8 mouse cellular contexts compared by ENCODE assay signal in the genomic region with DNA sequence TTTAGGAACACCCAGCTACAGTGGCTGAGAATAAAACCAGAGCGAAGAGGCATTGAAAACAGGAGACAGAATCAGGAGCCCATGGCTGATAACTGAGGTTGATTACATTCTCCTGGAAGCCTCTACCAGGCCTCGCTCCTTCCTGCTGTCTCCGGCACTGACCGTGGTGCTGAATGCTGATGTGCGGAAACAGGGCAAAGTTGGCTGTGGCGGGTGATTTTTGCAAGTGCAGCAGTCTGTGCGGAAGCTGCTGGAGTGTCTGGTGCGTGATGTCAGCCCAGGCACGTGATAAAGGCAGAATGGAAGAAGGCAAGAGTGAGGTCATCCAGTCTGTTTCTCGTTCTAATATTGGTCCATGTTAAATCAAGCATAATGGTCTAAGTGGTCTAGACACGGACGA.
DNase-seq lines count a peak whose midpoint lies in the region; TF ChIP-seq lines count a peak whose summit lies in the region.

No protein-coding gene starts in this region.

- H3K36me3 ChIP-seq in ES-E14 (ENCODE audit: control insufficient read depth, insufficient read depth, low read length, poor library complexity, severe bottlenecking) = no peaks in the 10 kb centered on the region
- no peaks in the 10 kb centered on the region for H3K36me3 ChIP-seq in midbrain, embryonic 10.5 days

- in situ Hi-C loops in ES-E14 (cut with MboI; ENCODE audit: low sequenced_read_pairs in 2 of 2, unreplicated experiment in 2 of 2) = no loop called here

- WGBS in midbrain, embryonic 10.5 days = 28% methylated on average over 12 of the region's 12 CpGs

- H3K4me1 ChIP-seq in ES-E14 (ENCODE audit: control insufficient read depth in 2 of 2, insufficient read depth in 2 of 2, low read length in 2 of 2, poor library complexity in 1 of 2) = peaks cover 2% of the 10 kb centered on the region in 2 experiments; a peak in 1 of 4 replicates
- no peaks in the 10 kb centered on the region for H3K4me1 ChIP-seq in midbrain, embryonic 10.5 days

- no peak overlapping the region for H3K9ac ChIP-seq in ES-E14 (ENCODE audit: insufficient read depth, low read depth, low read length, poor library complexity, severe bottlenecking)

- H3K4me3 ChIP-seq in ES-E14 (ENCODE audit: insufficient read depth in 1 of 2, low read depth in 1 of 2, low read length in 2 of 2, poor library complexity in 1 of 2, severe bottlenecking in 1 of 2) = no peak overlapping the region
- no peak overlapping the region for H3K4me3 ChIP-seq in midbrain, embryonic 10.5 days

- intact Hi-C loops in gastrocnemius, postnatal 14 days (cut with DNase I; ENCODE audit: low total_unique reads) = no loop called here

- H3K9me3 ChIP-seq in ES-E14 (ENCODE audit: control insufficient read depth, insufficient read depth, low read depth, low read length) = no peaks in the 10 kb centered on the region
- H3K9me3 ChIP-seq in midbrain, embryonic 10.5 days (replicated peaks) = no peaks in the 10 kb centered on the region

- no peak overlapping the region for H3K27ac ChIP-seq in ES-E14 (ENCODE audit: insufficient read depth, low read depth, low read length, poor library complexity, severe bottlenecking)
- H3K27ac ChIP-seq in midbrain, embryonic 10.5 days (replicated peaks) = no peak overlapping the region

- DNase-seq in gastrocnemius, postnatal 14 days = peak; percentile 36
- DNase-seq in gastrocnemius, adult 18-20 months (ENCODE audit: low spot score) = no peak
- peak; percentile 49 for DNase-seq in ES-E14 (ENCODE audit: low read depth, low spot score)
- peak; percentile 79 for DNase-seq in embryo, embryonic 10.5 days (ENCODE audit: low spot score)
- peak; percentile 28 for DNase-seq in hindlimb bud, embryonic 11.5 days (ENCODE audit: extremely low spot score, low read depth, low spot score)
- peak; percentile 55 for DNase-seq in midbrain, embryonic 10.5 days (ENCODE audit: low spot score)
- no peak for DNase-seq in spleen, postnatal 36 days (ENCODE audit: low spot score in 2 of 2)
- no peak for DNase-seq in layer of hippocampus, postnatal 14 days (ENCODE audit: low spot score in 2 of 2)

- H3K27me3 ChIP-seq in midbrain, embryonic 10.5 days (ENCODE audit: low read depth, poor library complexity, severe bottlenecking) = no peaks in the 10 kb centered on the region

TF ChIP-seq in ES-E14, 5 proteins besides CTCF, POLR2A, EP300 and RAD21:
- TF ChIP-seq HCFC1 (IDR thresholded peaks at IDR 0.05; ENCODE audit: borderline replicate concordance, insufficient read depth, low read length) (no peak), MAFK (IDR thresholded peaks at IDR 0.05; ENCODE audit: insufficient read depth, low read depth, low read length) (peak; percentile 93)

Comparison
In these comparisons a context has a peak if more than half of its experiments do, and no peak if none do; other contexts are left out.
1. DNase-seq: peak in gastrocnemius, postnatal 14 days (single experiment), ES-E14 (single experiment), embryo, embryonic 10.5 days (single experiment), hindlimb bud, embryonic 11.5 days (single experiment) and midbrain, embryonic 10.5 days (single experiment); none in gastrocnemius, adult 18-20 months (single experiment), spleen, postnatal 36 days (0 of 2) and layer of hippocampus, postnatal 14 days (0 of 2).